33 mouse cellular contexts compared by ENCODE assay signal in genomic region chr1:19219381-19219780, GRCm38 (mm10). TPM values are rescaled to one million over a fixed set of nuclear protein-coding genes. Genes with fewer than 3 reads are reported as not detected.
DNase-seq lines count a peak whose midpoint lies in the region; ATAC-seq and TF ChIP-seq lines count a peak whose summit lies in the region.
"Had no signal": no experiment of that assay in that cellular context is flagged by ENCODE, and none has a peak within 500 bp of the region (broad histone marks: within the 10 kb centered on the region; RNA-seq: fewer than 3 reads in every experiment).

No protein-coding gene starts in this region.

- H3K27me3 ChIP-seq in hindbrain, embryonic 14.5 days (ENCODE audit: control insufficient read depth, insufficient read depth, low read length) = peaks cover 96% of the 10 kb centered on the region
- H3K27me3 ChIP-seq in hindbrain, embryonic 16.5 days (replicated peaks; ENCODE audit: control insufficient read depth, insufficient read depth, low read length) = peaks cover 70% of the 10 kb centered on the region
- peaks cover 90% of the 10 kb centered on the region for H3K27me3 ChIP-seq in midbrain, embryonic 15.5 days (replicated peaks)

- no peak overlapping the region for H3K9ac ChIP-seq in hindbrain, embryonic 14.5 days
- H3K9ac ChIP-seq in hindbrain, embryonic 16.5 days (ENCODE audit: low read depth, low read length) = no peak overlapping the region
- H3K9ac ChIP-seq in midbrain, embryonic 15.5 days = no peak overlapping the region
- H3K9ac ChIP-seq: embryonic facial prominence, embryonic 12.5 days; forebrain, embryonic 15.5 days; liver, embryonic 15.5 days; lung, embryonic 14.5 days; midbrain, embryonic 12.5 days; neural tube, embryonic 15.5 days had no signal

- TF ChIP-seq CTCF in brain, embryonic 14.5 days (IDR thresholded peaks at IDR 0.05; ENCODE audit: borderline replicate concordance, extremely low read depth, insufficient read depth, insufficient read length) = no peak

- peak overlapping the region; percentile 20 for H3K4me2 ChIP-seq in hindbrain, embryonic 14.5 days (replicated peaks)
- H3K4me2 ChIP-seq in hindbrain, embryonic 16.5 days (ENCODE audit: low read length) = no peak overlapping the region
- H3K4me2 ChIP-seq in midbrain, embryonic 15.5 days = peak overlapping the region; percentile 22
- H3K4me2 ChIP-seq: embryonic facial prominence, embryonic 12.5 days; forebrain, embryonic 15.5 days; heart, embryonic 11.5 days; liver, embryonic 15.5 days; lung, embryonic 14.5 days; midbrain, embryonic 12.5 days; neural tube, embryonic 15.5 days had no signal

- H3K9me3 ChIP-seq in hindbrain, embryonic 14.5 days (ENCODE audit: control insufficient read depth, low read length) = no peaks in the 10 kb centered on the region
- no peaks in the 10 kb centered on the region for H3K9me3 ChIP-seq in hindbrain, embryonic 16.5 days (ENCODE audit: control insufficient read depth, low read length)
- no peaks in the 10 kb centered on the region for H3K9me3 ChIP-seq in midbrain, embryonic 15.5 days
- H3K9me3 ChIP-seq: embryonic facial prominence, embryonic 12.5 days; forebrain, embryonic 10.5 days; forebrain, embryonic 15.5 days; liver, embryonic 15.5 days; midbrain, embryonic 12.5 days; neural tube, embryonic 15.5 days had no signal

- no peak overlapping the region for H3K27ac ChIP-seq in hindbrain, embryonic 14.5 days
- H3K27ac ChIP-seq in hindbrain, embryonic 16.5 days (ENCODE audit: low read depth, low read length) = no peak overlapping the region
- 0 out of 2 replicates have a peak overlapping the region, but pooled peaks have one; percentile 7 for H3K27ac ChIP-seq in midbrain, embryonic 15.5 days
- H3K27ac ChIP-seq: embryonic facial prominence, embryonic 12.5 days; forebrain, embryonic 10.5 days; forebrain, embryonic 15.5 days; gastrocnemius, adult 2 months; liver, embryonic 15.5 days; midbrain, embryonic 12.5 days; neural tube, embryonic 15.5 days had no signal

- H3K4me3 ChIP-seq in hindbrain, embryonic 14.5 days (replicated peaks; ENCODE audit: low read length) = no peak overlapping the region
- H3K4me3 ChIP-seq in hindbrain, embryonic 16.5 days (ENCODE audit: low read length) = no peak overlapping the region
- H3K4me3 ChIP-seq in midbrain, embryonic 15.5 days = 0 out of 2 replicates have a peak overlapping the region, but pooled peaks have one; percentile 2
- H3K4me3 ChIP-seq: embryonic facial prominence, embryonic 12.5 days; forebrain, embryonic 10.5 days; forebrain, embryonic 15.5 days; gastrocnemius, adult 2 months; liver, embryonic 15.5 days; midbrain, embryonic 12.5 days; neural tube, embryonic 15.5 days had no signal

- ATAC-seq in hindbrain, embryonic 14.5 days (ENCODE audit: low FRiP score) = no peak
- ATAC-seq in hindbrain, embryonic 16.5 days = no peak
- ATAC-seq in midbrain, embryonic 15.5 days (replicated peaks) = no peak
- ATAC-seq: forebrain, embryonic 15.5 days; intestine, postnatal 0 days had no signal

- no peaks in the 10 kb centered on the region for H3K36me3 ChIP-seq in hindbrain, embryonic 14.5 days (replicated peaks; ENCODE audit: control insufficient read depth, insufficient read depth)
- no peaks in the 10 kb centered on the region for H3K36me3 ChIP-seq in hindbrain, embryonic 16.5 days (ENCODE audit: control insufficient read depth, insufficient read depth, low read length)
- no peaks in the 10 kb centered on the region for H3K36me3 ChIP-seq in midbrain, embryonic 15.5 days (replicated peaks)
- H3K36me3 ChIP-seq: embryonic facial prominence, embryonic 12.5 days; forebrain, embryonic 10.5 days; forebrain, embryonic 15.5 days; liver, embryonic 15.5 days; midbrain, embryonic 12.5 days; neural tube, embryonic 15.5 days had no signal

- intact Hi-C loops in heart, postnatal 14 days (cut with DNase I) = no loop called here

- no peaks in the 10 kb centered on the region for H3K4me1 ChIP-seq in hindbrain, embryonic 14.5 days (replicated peaks; ENCODE audit: control insufficient read depth, insufficient read depth, low read length)
- no peaks in the 10 kb centered on the region for H3K4me1 ChIP-seq in hindbrain, embryonic 16.5 days (ENCODE audit: control insufficient read depth, insufficient read depth, low read depth, low read length)
- H3K4me1 ChIP-seq in midbrain, embryonic 15.5 days = no peaks in the 10 kb centered on the region
- H3K4me1 ChIP-seq: embryonic facial prominence, embryonic 12.5 days; liver, embryonic 15.5 days; midbrain, embryonic 12.5 days had no signal

- DNase-seq in hindbrain, embryonic 14.5 days (ENCODE audit: low spot score) = no peak
- DNase-seq in brain, embryonic 14.5 days (ENCODE audit: low read depth) = peak; percentile 18
- peak; percentile 4 for DNase-seq in embryo, embryonic 11 days
- no peak for DNase-seq in lung, postnatal 36 days
- DNase-seq in heart, postnatal 14 days = no peak
- DNase-seq: adrenal gland, postnatal 36 days; B cell, adult 2 months; cerebellum, adult 9-10 months; cerebellum, postnatal 36 days; gastrocnemius, adult 2 months; gastrocnemius, postnatal 36 days; heart, adult 18-20 months; heart, postnatal 4 days; kidney, postnatal 14 days; layer of hippocampus, adult 9-11 months; lung, embryonic 14.5 days; lung, postnatal 14 days; right cerebral cortex, adult 18-20 months; spleen, adult 18-20 months; thymus, adult 18-20 months; thymus, postnatal 25 days had no signal

- TF ChIP-seq POLR2A in brain, embryonic 14.5 days (IDR thresholded peaks at IDR 0.05; ENCODE audit: borderline replicate concordance, extremely low read depth, insufficient read depth, insufficient read length, poor library complexity, severe bottlenecking) = no peak

RNA-seq across cellular contexts. Expression of gene Tfap2b, which starts 10.7 kb away (rescaled TPM):
- polyA plus RNA-seq in hindbrain, embryonic 14.5 days (2014; fragmentation: Nextera tagmentation; extraction: Ambion mirVana) = 42.5 and 51.2 TPM in 2 replicates
- 40.1 and 64.0 TPM in 2 replicates for polyA plus RNA-seq in hindbrain, embryonic 16.5 days (2015; fragmentation: Nextera tagmentation; extraction: Ambion mirVana)
- 71.9 and 125 TPM in 2 replicates for polyA plus RNA-seq in brain, embryonic 14.5 days (2012; rRNA removed)
- polyA plus RNA-seq in midbrain, embryonic 15.5 days (2015; fragmentation: Nextera tagmentation; extraction: Ambion mirVana) = 239 and 264 TPM in 2 replicates
- total RNA-seq in heart, postnatal 14 days (2021) = not detected
- total RNA-seq: gastrocnemius, adult 2 months; gastrocnemius, postnatal 36 days; heart, adult 18-20 months; heart, postnatal 4 days; liver, adult 2 months; megakaryocyte progenitor cell, adult 5-6 weeks had no signal
- polyA plus RNA-seq: intestine, postnatal 0 days had no signal

Comparison
In these comparisons a context has a peak if more than half of its experiments do, and no peak if none do; other contexts are left out.
1. DNase-seq: peak in brain, embryonic 14.5 days (single experiment) and embryo, embryonic 11 days (single experiment); none in hindbrain, embryonic 14.5 days (single experiment), lung, postnatal 36 days (single experiment) and heart, postnatal 14 days (0 of 2).